Mouse (Mus musculus): ENCODE data around the gene Pon2.
"Not testable (repeated sequence)": the region's sequence is repeated elsewhere in the genome, so short reads cannot be mapped to it uniquely, and the experiment has no call there.

Pon2 gene

DNA sequence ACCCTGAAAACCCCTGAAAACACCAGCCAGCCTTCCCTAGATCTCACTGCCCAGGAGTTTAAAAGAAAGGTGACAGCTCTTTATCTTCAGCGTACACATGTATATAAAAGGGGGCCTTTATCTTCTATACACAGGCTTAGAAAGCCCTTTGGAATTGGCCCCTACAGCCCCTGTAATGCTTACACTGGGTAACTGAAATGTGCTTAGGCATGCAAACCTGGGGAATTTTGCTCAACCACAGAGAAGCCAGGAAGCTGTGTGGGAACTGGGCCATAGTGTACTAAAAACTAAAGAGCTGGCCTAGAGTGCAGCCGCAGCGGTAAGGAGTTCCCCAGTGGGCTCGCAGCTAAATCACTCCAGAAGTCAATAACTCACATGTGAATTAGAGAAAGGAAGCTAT, 6.8 kb downstream of the Pon2 start:
- no peak for DNase-seq

DNA sequence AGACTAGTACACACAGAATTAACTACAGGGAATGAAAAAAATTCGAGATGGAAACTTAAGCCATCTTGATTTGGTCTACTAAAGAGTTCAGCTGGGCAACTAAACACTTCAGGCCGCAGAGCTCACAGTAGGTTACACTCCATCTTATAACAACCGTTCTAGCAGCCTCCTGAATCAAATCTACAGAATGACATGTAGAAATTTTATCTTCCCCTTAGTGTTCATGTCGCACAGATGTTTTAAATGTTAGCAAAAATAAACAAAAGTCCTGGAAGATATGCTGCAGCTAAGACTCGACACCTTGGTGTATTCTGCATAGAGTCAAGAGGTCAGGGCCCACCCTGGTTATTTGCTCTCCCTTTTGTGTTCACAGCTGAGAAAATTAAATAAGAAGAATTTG, 10.3 kb downstream of the Pon2 start:
- DNase-seq = no peak

DNA sequence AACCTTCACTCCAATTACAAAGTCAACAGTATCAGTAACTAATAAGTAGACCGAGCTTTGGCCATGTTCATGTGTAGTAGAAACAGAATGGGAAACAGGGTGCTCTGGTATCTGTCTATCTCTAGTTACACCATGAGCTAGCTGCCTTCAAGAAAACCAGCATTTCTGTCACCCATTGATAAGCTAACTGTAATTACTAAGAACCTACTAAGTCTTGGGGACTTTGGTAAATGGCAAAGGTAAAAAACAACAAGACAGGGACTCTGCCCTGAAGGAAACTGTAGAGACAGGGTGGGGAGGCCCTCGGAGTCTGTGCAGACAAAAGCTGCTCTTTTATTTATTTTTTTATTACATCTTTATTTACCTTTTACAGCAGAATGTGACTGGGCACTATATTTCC, 10.9 kb downstream of the Pon2 start:
- no peak for DNase-seq

DNA sequence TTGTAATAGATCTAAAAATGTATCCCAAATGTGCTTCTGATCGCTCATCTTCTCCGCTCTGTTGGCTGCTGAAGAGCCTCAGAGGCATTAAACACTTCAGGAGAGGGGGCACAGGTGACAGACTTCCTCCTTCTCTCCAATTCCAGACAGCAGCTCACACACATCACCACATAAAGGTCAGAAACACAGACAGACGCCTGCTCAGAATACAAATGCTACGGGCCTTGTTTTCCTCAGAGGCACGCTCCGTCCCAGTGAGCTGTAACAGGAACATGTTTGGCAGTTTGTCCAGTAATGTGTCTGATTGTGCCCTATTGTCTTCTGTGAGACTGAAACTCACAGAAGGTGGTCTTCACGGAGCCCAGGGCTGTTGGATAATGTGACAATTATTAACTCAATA, 15.8 kb downstream of the Pon2 start:
- DNase-seq = no peak

DNA sequence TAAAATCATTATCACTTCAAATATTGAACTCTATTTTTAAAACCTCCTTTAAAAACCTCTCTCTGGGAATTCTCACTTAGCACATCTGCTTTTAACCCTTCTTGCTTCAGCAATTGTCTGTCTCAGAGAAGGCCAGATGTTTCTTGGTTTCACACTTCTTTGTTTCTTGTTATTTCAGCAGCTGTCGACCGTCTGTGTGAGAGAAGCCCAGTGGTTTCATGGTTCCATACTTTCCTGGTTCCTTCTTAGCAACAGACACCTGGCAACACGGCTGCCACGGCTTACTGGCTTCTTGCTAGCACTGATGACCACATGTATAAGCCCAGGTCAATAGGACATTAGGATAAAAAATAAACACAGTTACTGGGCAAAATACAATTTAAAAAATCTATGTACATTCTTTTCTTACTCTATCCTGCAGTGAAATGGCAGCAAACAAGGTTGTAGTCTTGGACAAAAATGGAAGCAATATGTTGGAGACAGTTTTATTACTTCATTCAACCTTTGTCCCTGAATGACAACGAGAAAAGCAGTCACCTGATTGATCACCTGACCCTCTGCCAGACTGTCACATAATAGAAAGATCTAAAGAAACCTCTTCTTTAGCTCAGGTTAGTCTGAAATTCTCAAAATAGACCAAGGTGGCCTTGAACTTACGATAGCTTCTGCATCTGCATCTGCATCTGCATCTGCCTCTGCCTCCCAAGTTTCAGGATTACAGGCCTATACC, 17.5 kb downstream of the Pon2 start:
- no peak for DNase-seq

DNA sequence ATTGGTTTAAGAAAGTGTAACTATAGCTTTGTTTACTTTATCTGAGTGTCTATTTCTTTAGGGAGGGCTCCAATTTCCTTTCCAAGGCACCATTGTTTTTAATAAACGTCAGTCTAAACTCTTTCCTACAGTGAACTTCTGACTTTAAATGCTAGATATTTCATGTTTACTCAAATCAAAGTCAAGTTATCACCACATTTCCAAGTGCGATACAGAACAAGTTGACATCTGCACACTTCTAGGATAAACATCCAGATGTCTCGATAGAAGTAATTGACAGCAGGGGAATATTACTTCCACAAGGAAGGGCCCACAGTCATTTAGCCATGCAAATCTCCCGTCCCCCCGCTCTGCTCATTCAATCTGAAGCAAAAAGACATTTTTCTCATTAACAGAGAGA, 20.3 kb downstream of the Pon2 start:
- DNase-seq = no peak

DNA sequence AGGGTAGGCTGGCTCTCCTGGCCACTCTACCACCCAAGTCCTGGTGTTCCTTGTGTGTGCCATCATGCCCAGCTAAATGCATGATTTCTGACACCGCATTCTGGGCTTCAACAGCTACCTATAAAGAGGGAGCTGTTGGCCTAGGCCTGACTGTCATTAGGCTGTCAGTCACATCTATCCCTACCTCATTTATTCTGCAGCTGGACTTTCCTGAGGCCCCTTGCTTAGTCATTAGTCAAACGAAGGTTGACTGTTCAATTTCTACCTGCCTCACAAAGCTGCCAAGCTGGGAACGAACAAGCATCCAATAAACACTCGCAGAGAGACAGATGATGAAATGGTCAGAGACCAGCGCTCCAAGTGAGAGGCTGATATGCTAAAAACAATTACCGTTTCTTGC, 28.6 kb downstream of the Pon2 start:
- DNase-seq = no peak

DNA sequence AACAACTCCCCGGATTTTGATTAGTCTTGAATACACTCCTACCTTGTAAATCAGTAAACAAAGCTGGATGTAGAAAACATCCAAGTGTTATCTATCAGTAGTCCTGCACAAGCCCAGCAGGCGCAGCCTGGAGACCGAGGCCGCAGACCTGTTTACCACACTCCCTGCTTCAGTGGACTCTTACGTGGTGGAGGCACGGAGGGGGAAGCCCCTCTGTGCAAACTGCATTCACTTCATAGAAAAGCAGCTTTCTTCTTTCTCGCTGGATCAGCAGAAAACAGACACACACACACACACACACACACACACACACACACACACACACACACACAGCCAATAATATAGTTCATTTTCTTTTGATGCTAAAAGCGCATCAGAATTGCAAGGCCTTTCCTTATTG, 33.5 kb downstream of the Pon2 start:
- DNase-seq = no peak

DNA sequence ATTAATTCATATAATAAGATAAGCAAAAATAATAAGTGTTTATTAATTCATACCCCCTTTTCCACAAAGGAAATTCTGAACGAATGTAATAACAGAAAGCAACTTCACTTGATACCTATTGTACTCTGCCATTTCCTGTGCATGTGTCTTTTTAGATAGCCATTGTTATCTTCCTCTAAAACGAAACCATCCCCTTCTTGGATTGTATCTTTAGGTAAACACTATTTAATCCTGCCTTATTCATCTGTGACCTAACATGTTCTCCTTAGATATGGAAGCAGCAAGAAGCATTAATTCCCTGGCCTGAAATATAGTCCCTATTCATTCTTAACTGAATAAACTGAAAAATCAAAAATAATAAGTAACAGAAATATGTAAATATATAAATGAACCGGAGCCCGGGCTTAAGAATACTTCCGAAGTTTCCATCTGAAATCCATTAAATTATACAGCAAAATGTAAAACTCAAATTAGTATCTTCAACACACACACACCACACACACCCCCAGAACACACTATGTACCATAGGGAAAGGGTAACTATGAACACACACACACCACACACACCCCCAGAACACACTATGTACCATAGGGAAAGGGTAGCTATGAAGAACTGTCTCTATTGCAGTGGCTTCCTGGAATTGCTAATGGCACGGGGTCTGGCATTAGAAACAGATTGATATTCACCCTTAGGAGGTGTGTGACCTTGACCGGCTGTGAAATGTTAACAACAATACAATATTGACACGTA, 34.8 kb downstream of the Pon2 start:
- DNase-seq = no peak

DNA sequence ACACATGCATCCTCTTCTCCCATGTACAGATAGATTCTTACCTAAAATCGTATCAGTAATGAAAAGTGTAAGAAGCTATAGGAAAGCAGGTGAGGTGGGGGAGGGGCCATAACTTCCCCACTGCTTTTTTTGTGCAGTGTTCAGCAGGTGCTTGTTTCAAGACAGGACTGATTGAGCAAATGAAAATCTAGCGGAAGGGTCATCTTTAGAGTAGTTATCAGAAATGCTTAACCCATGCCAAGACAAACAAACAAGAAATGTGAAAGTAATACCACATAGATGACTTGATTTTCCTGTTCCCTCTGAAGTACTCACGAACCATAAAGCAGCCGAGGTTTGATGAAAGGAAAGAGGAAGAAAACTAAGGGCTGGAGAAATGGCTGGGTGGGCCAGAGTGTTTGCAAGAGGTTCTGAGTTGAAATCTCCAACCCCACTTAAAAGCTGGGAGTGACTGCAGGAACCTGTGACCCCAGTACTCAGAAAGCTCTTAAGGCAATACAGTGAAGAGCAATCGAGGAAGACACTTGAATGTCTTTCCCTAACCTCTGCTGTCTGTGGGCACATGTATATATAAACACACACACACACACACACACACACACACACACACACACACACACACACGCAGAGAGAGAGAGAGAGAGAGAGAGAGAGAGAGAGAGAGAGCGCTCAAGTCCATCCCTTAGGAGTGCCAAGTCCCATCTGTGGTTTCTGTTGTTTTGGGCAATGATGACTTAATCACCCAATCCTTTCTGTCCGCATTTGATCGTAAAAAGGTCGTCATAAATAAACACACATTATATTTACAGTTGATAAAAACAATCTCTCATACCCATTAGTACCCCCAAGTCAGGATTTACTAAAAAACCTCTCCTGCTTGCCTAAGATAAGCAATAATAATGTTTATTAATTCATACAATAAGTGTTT, 35.7 kb downstream of the Pon2 start:
- no peak for DNase-seq

DNA sequence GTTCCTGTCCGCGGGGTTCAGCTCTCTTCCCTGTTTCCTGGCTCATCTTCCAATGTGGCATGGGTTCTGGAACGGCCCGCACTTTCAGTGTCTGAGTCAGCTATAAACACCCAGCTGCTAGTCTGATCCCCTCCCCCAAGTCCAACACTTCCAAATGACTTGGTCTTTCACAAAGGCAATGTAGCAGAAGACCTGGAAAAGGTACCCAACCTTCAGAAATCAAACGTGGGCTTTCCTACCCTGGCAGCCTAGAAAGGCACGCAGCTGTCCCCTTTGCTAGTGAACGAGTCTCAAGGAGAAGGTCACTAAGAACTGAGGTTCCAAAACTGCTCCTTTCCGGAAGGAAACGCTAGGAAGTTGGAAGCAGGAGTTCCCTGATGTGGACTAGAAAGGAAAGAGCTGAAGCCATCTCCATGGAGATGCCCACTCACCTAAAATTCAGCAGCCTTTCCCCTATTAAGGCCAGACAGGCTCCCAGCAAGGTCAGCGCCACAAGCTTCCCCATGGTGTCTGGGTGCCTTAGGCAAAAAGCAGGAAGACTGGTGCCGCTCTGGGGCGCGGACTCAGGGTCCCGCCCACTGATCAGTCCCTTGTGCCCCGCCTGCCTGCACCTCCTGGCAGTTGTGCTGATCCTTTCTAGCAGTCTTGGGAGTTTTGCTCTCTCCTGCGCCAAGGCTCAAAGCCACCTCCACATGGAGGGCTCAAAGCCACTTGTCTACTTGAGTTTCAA, 42.4 kb downstream of the Pon2 start, which contains the start of gene Pon3:
Gene Pon3 (minus strand): TSS at position 565 of the 730 bp plus-strand sequence.
- peak; percentile 19 for DNase-seq

DNA sequence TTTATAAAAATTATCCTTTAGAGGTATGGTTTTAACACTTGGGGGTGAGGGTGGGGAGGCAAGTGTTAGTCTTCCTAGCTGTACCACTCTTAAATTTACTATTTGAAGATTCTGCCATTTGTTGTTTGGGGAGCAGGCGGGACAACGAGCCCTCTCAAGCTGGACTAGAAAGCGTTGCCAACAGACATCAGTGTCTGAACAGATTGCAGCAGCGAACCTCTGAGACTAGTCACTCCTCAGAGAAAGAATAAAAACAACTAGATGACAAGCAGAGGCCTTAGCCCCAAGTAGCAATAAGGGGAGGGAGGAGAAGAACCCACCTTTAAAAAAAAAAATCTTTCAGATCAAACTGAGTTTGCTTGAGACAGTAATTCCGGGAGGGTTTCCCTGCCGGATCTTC, 43.0 kb downstream of the Pon2 start:
- no peak for DNase-seq

DNA sequence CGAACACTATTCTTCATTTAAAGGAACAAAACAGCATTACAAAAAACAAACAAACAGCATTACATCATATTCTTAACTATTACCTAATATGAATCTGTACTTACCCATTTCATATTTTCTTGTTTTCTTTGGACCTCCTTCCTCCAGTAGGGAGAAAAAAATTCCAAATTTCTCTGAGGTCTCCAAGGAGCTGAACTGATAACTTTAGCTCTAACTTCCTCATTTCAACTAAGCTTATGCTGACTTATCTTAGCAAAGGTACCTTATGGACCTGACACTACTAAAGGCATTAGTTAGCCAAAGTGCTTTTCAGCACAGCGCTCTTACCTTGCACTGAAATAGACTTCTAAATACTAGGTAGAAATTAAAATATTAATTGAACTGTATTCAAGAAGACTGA, 43.4 kb downstream of the Pon2 start:
- DNase-seq = no peak

DNA sequence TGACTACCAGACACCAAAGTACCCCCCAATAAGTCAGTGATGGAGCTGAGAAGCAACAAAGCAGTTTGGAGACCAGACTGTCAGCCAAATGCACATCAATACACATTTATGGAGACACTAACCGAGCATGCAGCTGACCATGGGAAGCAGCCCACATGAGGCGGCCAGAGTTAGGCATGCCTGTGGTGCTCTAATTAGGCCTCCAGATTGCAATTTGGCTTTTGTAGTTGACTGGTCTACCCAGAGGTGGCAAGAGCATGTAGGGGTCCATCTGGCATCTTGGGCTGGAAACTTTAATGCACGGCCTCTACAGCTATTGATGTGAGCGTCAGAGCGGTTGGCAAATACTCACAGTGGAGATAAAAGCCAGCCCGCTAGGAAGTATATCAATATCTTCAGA, 52.3 kb downstream of the Pon2 start:
- no peak for DNase-seq

DNA sequence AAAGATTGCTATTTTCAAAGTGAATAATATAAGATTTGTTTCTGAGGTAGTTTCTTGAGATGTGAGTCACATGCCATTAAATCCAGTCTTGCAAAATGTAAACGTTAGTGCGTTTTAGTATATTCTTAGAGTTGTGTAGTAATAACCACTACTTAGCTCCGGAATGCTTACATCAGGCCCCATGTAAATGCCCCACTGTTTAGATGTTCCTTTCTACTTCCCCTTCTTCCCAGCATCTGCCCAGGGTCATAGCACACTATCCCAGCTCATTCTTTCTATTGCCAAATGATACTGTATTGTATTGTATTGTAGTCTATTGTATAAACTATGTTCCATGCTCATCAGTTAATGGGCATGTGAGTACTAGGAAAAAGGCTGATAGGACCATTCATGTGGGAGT, 59.5 kb downstream of the Pon2 start:
- DNase-seq = no peak

DNA sequence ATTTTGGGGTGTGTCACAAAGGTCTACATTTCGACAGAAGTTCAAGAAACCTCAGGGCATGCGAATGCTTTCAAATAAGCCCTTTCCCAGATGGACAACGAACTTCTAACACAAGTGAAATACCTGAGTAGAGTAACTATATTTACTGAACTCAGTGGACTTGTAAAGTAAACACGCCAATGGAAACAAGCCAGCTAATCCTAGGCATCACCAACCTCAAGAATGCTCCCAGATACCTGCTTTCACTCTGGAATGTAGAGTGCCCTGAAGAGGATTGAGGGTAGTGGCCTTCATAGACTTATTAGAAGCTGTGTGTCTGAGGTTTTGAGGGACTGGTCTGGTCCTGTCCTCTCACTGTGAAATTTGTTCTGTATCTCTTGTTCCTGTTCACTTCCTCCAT, 60.7 kb downstream of the Pon2 start:
- DNase-seq = no peak

DNA sequence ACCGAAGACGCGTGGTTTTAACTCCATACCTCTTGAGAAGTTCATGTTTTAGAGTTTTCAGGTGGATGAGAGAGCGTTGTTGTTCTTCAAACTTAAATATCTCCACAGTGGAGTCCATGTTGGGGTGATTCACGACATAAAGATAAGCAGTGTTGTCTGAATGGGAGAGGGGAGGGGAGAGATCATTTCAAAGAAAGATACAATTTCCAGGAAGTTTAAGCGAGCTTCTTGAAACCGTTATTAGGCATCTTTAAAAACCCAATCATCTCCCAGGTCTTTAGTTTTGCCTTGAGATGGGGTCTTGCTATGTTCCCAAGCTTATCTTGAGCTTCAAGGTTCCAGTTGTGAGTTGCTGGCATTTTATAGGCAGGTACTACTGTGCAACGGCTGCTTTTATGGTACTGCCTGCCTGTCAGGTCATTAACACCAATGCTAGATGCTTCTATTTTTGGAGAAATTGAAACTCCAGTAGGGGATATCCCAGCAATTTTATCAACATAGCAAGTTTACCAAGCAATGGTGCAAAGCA, 61.3 kb downstream of the Pon2 start:
- DNase-seq = no peak

DNA sequence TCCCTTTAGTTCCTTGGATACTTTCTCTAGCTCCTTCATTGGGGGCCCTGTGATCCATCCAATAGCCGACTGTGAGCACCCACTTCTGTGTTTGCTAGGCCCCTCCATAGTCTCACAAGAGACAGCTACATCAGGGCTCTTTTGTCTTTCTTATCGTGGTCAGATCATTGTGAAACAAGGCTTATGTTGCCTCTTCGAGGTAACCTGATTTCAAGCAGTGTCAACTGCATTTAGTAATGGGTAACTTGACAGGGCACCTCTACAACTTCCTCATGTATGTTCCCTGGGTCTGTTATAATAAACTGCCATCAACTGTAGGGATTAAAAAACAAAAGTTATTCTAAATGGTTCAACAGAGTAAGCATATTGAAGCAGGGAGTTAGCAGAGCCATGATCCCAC, 63.7 kb downstream of the Pon2 start:
- no peak for DNase-seq

DNA sequence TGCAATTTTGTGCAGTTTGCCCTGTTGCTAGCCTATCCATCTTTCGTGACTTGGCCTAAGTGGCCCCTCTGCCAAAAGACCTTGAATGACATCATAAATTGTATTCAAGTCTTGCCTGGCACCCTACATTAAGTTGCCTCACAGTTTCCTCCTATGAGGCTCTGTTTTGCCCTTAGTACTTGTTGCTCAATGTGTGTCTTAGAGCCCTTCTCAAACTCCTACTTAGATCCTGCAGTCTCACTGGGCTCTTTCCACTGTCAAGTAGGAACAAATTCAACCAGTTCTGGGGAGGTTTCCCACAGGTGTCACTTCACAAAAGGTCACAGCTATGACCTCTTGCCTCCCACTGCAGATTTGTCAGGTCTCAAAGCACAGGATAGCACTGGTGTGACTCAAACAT, 64.4 kb downstream of the Pon2 start:
- DNase-seq = no peak

DNA sequence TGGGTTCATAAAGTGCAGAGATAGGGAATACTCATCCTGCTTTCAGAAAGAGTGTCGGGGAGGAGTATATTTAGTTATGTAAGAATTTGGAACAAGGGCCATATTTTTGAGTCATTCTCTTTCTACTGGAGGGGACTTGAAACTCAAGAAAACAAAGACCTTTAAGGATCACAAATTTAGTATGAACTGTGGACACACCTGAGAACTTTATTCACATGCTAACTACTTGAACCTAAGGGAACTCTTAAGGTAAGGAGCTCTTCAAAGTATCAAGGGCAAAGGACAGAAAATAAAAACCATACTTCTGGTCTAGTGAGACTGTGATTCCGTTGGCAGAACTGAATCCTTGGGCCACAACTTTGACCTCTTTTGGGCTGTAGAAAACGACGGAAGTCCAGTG, 66.2 kb downstream of the Pon2 start:
- no peak for DNase-seq

DNA sequence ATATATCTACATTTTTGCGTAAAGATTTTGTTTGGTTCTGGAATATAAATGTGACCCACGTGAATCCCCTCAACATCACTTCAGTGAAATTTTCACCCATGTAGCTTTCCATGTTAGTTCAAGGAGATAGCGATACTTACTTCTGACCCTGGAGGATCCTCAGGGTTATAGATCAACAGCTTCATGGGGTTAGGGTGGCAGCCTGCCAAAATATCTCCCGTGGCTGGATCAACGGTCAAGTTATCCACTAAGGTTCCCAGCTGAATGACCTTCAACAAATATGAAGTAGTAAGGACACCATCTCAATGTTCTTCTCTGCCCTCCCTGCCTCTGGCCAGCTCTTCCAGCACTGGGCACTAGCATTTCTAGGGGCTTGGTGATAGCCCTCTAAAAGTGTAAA, 68.0 kb downstream of the Pon2 start:
- DNase-seq = no peak

DNA sequence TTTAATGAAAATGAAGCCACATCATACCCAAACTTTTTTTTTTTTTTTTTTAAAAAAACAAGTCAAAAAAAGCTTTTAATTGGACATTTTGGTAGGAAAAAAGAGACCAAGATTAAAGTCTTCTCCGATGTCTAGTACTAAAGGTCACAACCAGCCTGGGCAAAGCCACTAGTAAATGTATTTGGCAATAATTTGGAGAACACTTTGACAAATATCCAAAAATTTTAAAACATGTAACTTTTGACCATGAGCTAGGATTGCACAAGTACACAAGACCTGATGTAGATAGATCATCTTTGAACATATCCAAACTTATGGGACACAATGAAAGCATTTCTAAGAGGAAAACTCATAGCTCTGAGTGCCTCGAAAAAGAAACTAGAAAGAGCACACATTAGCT, 74.7 kb downstream of the Pon2 start:
- DNase-seq = not testable (repeated sequence)

DNA sequence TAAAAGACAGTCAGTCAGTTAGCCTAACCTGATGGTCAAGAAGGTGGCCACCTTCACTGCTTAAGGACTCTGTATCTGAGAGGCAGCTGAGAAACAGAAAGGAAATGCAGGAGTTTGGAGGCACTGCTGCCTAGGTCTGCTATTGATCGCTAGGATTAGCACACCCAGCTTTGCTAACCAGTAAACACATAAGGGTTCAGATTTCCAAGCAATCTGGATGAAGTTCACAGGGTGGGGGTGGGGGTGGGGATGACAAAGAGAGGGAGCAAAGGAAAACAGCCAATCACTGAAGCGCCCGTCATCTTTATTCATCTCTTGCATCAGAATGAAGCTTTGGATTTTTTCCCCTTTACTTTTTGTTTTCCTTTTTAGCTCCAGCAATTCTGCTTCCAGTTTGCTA, 76.2 kb downstream of the Pon2 start:
- DNase-seq = no peak

Data from layer of hippocampus, adult 9-11 months (tissue).